Mouse (Mus musculus) v-Abl transformed pro-B cells (cell line): ENCODE measurements at regions not wholly inside any gene's neighbourhood (a gene's known extent, or its start where the extent isn't known, plus 50 kb on each side); places are given as distances from the start of the nearest gene placed in this dataset.

Experiments
- in situ Hi-C, 2 experiments: fragments of 400-800 bp; cut with MboI; formaldehyde crosslinking; loops; one replicate each; pipeline ENCODE4 v1.15.1; 2025; ENCODE audit not compliant: unreplicated experiment in 2 of 2

GRCm38 (mm10) chr7:75923951-75924467 lies 75.9 kb downstream of the Klhl25 start:
- in situ Hi-C loops = loop anchor here in 1 of 2 experiments (10.0 kb wide), 1 partner anchor 1021 kb away; no protein-coding TSS in a partner anchor

GRCm38 (mm10) chr7:75927537-75927936 lies 79.4 kb downstream of the Klhl25 start:
- in situ Hi-C loops = loop anchor here in 1 of 2 experiments (10.0 to 25.0 kb wide), 2 partner anchors 435 to 1017 kb away; no protein-coding TSS in a partner anchor

GRCm38 (mm10) chr7:75943844-75944243 lies 95.7 kb downstream of the Klhl25 start:
- in situ Hi-C loops = loop anchor here in 1 of 2 experiments (25.0 kb wide), 1 partner anchor 418 kb away; no protein-coding TSS in a partner anchor

- in situ Hi-C loops = no loop called here
These were observed 107.6 kb downstream of the Klhl25 start for GRCm38 (mm10) chr7:75955671-75956070.

GRCm38 (mm10) chr7:75957366-75957765 lies 109.3 kb downstream of the Klhl25 start:
- in situ Hi-C loops = no loop called here

GRCm38 (mm10) chr7:75959903-75960620 lies 112.0 kb downstream of the Klhl25 start:
- in situ Hi-C loops = no loop called here

- in situ Hi-C loops = no loop called here
These were observed 120.1 kb downstream of the Klhl25 start for GRCm38 (mm10) chr7:75968177-75968576.

- in situ Hi-C loops = no loop called here
These were observed 122.8 kb downstream of the Klhl25 start for GRCm38 (mm10) chr7:75970914-75971313.

GRCm38 (mm10) chr7:75971706-75972105 lies 123.6 kb downstream of the Klhl25 start:
- in situ Hi-C loops = no loop called here

GRCm38 (mm10) chr7:75981560-75981959 lies 133.4 kb downstream of the Klhl25 start:
- in situ Hi-C loops = no loop called here

- in situ Hi-C loops = no loop called here
These were observed 135.1 kb downstream of the Klhl25 start for GRCm38 (mm10) chr7:75983029-75983808.

- in situ Hi-C loops = no loop called here
These were observed 135.7 kb downstream of the Klhl25 start for GRCm38 (mm10) chr7:75983809-75984171.

- in situ Hi-C loops = no loop called here
These were observed 150.7 kb downstream of the Klhl25 start for GRCm38 (mm10) chr7:75998853-75999252.

GRCm38 (mm10) chr7:75999324-75999907 lies 151.3 kb downstream of the Klhl25 start:
- in situ Hi-C loops = no loop called here

- in situ Hi-C loops = no loop called here
These were observed 152.9 kb downstream of the Klhl25 start for GRCm38 (mm10) chr7:76001012-76001411.

- in situ Hi-C loops = no loop called here
These were observed 160.1 kb downstream of the Klhl25 start for GRCm38 (mm10) chr7:76008226-76008625.

GRCm38 (mm10) chr7:76047743-76048142 lies 181.9 kb upstream of the Agbl1 start:
- in situ Hi-C loops = no loop called here

- in situ Hi-C loops = no loop called here
These were observed 180.3 kb upstream of the Agbl1 start for GRCm38 (mm10) chr7:76049342-76049741.

GRCm38 (mm10) chr7:76053843-76054242 lies 175.8 kb upstream of the Agbl1 start:
- in situ Hi-C loops = no loop called here

GRCm38 (mm10) chr7:76099149-76099548 lies 130.5 kb upstream of the Agbl1 start:
- in situ Hi-C loops = no loop called here

GRCm38 (mm10) chr7:76121242-76121844 lies 108.3 kb upstream of the Agbl1 start:
- in situ Hi-C loops = no loop called here
